Mouse (Mus musculus) forebrain, embryonic 11.5 days (tissue): Measurements from ENCODE around the gene Setd1a. TPM values are rescaled to one million over a fixed set of nuclear protein-coding genes. Genes with fewer than 3 reads are reported as not detected.

Source experiments
- ATAC-seq: fragments of 200-750 bp; cut with Nextera tagmentation; replicated peaks from 2 replicates; pipeline ENCODE4 v1.8.0; 2017; ENCODE audit warnings: moderate TSS enrichment; ENCODE audit not compliant: low FRiP score
- DNase-seq: peaks from one replicate; pipeline ENCODE4 v3.0.0-alpha.2; 2017; ENCODE audit warnings: low spot score
- H3K27ac ChIP-seq: fragments of 300-500 bp; sonication (generic); 2 replicates; pipeline ENCODE4 v1.5.1; 2014; ENCODE audit warnings: low read depth, low read length
- H3K27me3 ChIP-seq: fragments of 300-500 bp; sonication (generic); 2 replicates; pipeline ENCODE4 v1.6.1; 2014; ENCODE audit warnings: mild to moderate bottlenecking, low read length, mixed read lengths; ENCODE audit not compliant: control insufficient read depth, insufficient read depth
- H3K36me3 ChIP-seq: fragments of 300-500 bp; sonication (generic); 2 replicates; pipeline ENCODE4 v1.6.1; 2014; ENCODE audit warnings: mild to moderate bottlenecking, low read length, moderate library complexity, mixed read lengths; ENCODE audit not compliant: control insufficient read depth, insufficient read depth
- H3K4me1 ChIP-seq: fragments of 300-500 bp; sonication (generic); replicated peaks from 2 replicates; pipeline ENCODE4 v1.6.1; 2014; ENCODE audit warnings: low read length, mixed read lengths; ENCODE audit not compliant: control insufficient read depth, insufficient read depth
- H3K4me2 ChIP-seq: fragments of 300-500 bp; sonication (generic); 2 replicates; pipeline ENCODE4 v1.6.1; 2014; ENCODE audit warnings: low read depth, mild to moderate bottlenecking, low read length, moderate library complexity, mixed read lengths; ENCODE audit not compliant: severe bottlenecking
- H3K4me3 ChIP-seq: fragments of 300-500 bp; sonication (generic); 2 replicates; pipeline ENCODE4 v1.5.1; 2014; ENCODE audit warnings: low read depth, low read length
- H3K9ac ChIP-seq: fragments of 300-500 bp; sonication (generic); 2 replicates; pipeline ENCODE4 v1.6.1; 2014; ENCODE audit warnings: low read length
- H3K9me3 ChIP-seq: fragments of 300-500 bp; sonication (generic); 2 replicates; pipeline ENCODE4 v1.6.1; 2016; ENCODE audit warnings: low read length, mixed read lengths; ENCODE audit not compliant: control insufficient read depth
- WGBS: fragments of 180-500 bp; shearing (Covaris S2); extraction: QIAGEN DNeasy Blood & Tissue Kit; methylation state at CpG from one replicate; pipeline ENCODE4 v1.1.7; 2014; 5-methylcytosine and 5-hydroxymethylcytosine counted together
- polyA plus RNA-seq: library from polyadenylated mRNA; unstranded; fragments of >200 nt; fragmentation: Nextera tagmentation; extraction: Ambion mirVana; gene quantifications from 2 replicates; pipeline ENCODE4 v1.2.1, GENCODE M21; 2014

The Setd1a gene
- polyA plus RNA-seq, 1 experiment from 2014 or later = 30.7 TPM

DNA sequence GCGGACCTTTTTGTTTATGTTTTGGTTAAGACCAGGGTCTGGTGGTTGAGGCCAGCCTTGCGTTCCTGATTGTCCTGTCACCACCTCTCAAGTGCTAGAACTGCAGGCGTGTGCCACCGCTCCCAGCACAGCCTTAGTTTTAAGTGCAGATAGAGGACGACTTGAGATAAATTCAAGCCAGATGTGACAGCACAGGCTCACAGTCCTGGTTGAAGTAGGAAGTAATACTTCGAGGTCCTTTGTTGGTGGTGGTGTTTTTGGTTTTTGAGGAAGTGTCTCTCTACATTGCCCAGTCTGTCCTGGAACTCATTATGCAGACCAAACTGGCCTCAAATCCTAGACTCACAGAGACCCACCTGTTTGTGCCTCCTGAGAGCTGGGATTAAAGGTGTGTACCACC lies 16.8 kb upstream of the Setd1a start:
- Histone ChIP-seq H3K9ac (no peak overlapping the region), H3K4me2 (no peak overlapping the region), H3K4me3 (no peak overlapping the region), H3K36me3 (peaks cover 8% of the 10 kb centered on the region), H3K27me3 (no peaks in the 10 kb centered on the region), H3K4me1 (no peaks in the 10 kb centered on the region), H3K9me3 (no peaks in the 10 kb centered on the region), H3K27ac (no peak overlapping the region)
- DNase-seq (no peak), ATAC-seq (no peak)
- 80% methylated on average over 6 of the region's 6 CpGs for WGBS

GRCm38 (mm10) chr7:127760478-127760877 lies 16.0 kb upstream of the Setd1a start:
- H3K9me3 ChIP-seq = no peaks in the 10 kb centered on the region
- H3K4me1 ChIP-seq = no peaks in the 10 kb centered on the region
- no peak overlapping the region for H3K4me2 ChIP-seq
- no peak overlapping the region for H3K27ac ChIP-seq
- 96% methylated on average over 3 of the region's 3 CpGs for WGBS
- DNase-seq (no peak), ATAC-seq (no peak)
- peaks cover 6% of the 10 kb centered on the region for H3K36me3 ChIP-seq
- H3K4me3 ChIP-seq = no peak overlapping the region
- H3K27me3 ChIP-seq = no peaks in the 10 kb centered on the region
- H3K9ac ChIP-seq = no peak overlapping the region

DNA sequence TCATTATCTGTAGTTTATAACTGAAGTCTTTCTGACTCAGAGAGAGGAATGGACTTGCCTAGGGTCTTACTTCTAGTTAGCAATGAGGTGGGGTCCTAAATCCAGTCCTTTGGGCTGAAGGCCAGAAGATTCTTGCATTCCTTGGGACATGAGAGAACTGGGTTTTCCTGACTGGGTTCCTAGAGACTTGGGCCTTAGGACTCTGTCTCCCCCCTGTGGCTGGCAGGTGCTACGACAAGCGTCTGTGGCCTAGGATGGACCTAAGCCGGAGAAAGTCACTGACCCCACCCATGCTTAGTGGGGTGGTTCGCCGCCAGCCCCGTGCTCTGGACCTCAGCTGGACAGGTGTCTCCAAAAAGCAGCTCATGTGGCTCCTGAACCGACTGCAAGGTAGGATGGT lies 15.4 kb upstream of the Setd1a start:
- H3K9me3 ChIP-seq = no peaks in the 10 kb centered on the region
- peak; percentile 81 for DNase-seq
- no peak overlapping the region for H3K4me3 ChIP-seq
- H3K4me2 ChIP-seq = no peak overlapping the region
- H3K9ac ChIP-seq = no peak overlapping the region
- 52% methylated on average over 7 of the region's 7 CpGs for WGBS
- no peaks in the 10 kb centered on the region for H3K4me1 ChIP-seq
- H3K27ac ChIP-seq = no peak overlapping the region
- H3K27me3 ChIP-seq = no peaks in the 10 kb centered on the region
- ATAC-seq = no peak
- peaks cover 6% of the 10 kb centered on the region for H3K36me3 ChIP-seq

- Histone ChIP-seq H3K27me3 (no peaks in the 10 kb centered on the region), H3K4me1 (peaks cover 3% of the 10 kb centered on the region; the same call in 1 of the 2 replicates), H3K4me3 (no peak overlapping the region), H3K27ac (no peak overlapping the region), H3K4me2 (no peak overlapping the region), H3K9me3 (no peaks in the 10 kb centered on the region), H3K9ac (no peak overlapping the region), H3K36me3 (peaks cover 10% of the 10 kb centered on the region; the same call in 1 of the 2 replicates)
- DNase-seq (no peak), ATAC-seq (no peak)
- WGBS = 90% methylated on average over 4 of the region's 4 CpGs
Observed at GRCm38 (mm10) chr7:127763642-127764041, 12.8 kb upstream of the Setd1a start.

GRCm38 (mm10) chr7:127765756-127766155 lies 10.7 kb upstream of the Setd1a start:
- H3K4me3 ChIP-seq = no peak overlapping the region
- H3K27ac ChIP-seq = no peak overlapping the region
- ATAC-seq (no peak), DNase-seq (no peak)
- peaks cover 10% of the 10 kb centered on the region; the same call in 1 of the 2 replicates for H3K36me3 ChIP-seq
- H3K4me1 ChIP-seq = peaks cover 12% of the 10 kb centered on the region; the same call in 1 of the 2 replicates
- H3K4me2 ChIP-seq = no peak overlapping the region
- 85% methylated on average over 2 of the region's 2 CpGs for WGBS
- no peak overlapping the region for H3K9ac ChIP-seq
- H3K27me3 ChIP-seq = no peaks in the 10 kb centered on the region
- H3K9me3 ChIP-seq = no peaks in the 10 kb centered on the region

GRCm38 (mm10) chr7:127766851-127767609 lies 9.4 kb upstream of the Setd1a start:
- Histone ChIP-seq H3K9ac (no peak overlapping the region), H3K36me3 (peaks cover 10% of the 10 kb centered on the region; the same call in 1 of the 2 replicates), H3K4me3 (no peak overlapping the region), H3K27me3 (no peaks in the 10 kb centered on the region), H3K9me3 (no peaks in the 10 kb centered on the region), H3K27ac (no peak overlapping the region), H3K4me1 (peaks cover 14% of the 10 kb centered on the region; the same call in 1 of the 2 replicates), H3K4me2 (no peak overlapping the region)
- DNase-seq (no peak), ATAC-seq (no peak)
- 80% methylated on average over 17 of the region's 17 CpGs for WGBS

DNA sequence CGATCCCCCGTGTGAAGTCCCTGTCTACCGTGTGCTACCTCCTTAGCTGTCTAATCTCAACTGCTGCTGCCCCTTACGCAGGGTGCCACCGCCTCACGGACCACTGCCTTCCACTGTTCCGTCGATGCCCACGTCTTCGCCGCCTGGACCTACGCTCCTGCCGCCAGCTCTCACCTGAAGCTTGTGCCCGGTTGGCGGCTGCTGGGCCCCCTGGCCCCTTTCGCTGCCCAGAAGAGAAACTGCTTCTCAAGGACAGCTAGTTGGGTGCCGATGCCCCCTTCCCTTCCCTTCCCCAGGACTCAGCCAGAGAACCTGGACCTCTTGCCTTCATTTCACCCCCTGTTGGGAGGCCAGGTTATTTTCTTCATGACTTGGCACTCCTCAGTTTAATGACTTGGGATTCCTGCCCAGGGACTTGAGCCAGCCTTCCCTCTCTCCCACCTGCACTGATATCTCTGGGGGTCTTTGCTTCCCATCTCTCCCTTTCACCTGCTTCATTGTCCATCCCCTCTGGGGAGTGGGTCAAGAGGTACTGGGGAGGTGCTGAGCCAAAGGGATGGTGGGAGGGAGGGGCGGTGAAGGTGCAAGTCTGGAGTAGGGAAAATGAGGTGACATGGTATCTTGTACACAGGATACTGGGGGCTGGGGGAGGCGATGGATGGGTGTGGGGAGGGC lies 8.7 kb upstream of the Setd1a start:
- Histone ChIP-seq H3K9me3 (no peaks in the 10 kb centered on the region), H3K27me3 (no peaks in the 10 kb centered on the region), H3K4me2 (no peak overlapping the region), H3K4me3 (no peak overlapping the region), H3K9ac (no peak overlapping the region), H3K4me1 (peaks cover 14% of the 10 kb centered on the region; the same call in 1 of the 2 replicates), H3K27ac (no peak overlapping the region), H3K36me3 (peaks cover 10% of the 10 kb centered on the region; the same call in 1 of the 2 replicates)
- DNase-seq (no peak), ATAC-seq (no peak)
- 92% methylated on average over 19 of the region's 19 CpGs for WGBS

DNA sequence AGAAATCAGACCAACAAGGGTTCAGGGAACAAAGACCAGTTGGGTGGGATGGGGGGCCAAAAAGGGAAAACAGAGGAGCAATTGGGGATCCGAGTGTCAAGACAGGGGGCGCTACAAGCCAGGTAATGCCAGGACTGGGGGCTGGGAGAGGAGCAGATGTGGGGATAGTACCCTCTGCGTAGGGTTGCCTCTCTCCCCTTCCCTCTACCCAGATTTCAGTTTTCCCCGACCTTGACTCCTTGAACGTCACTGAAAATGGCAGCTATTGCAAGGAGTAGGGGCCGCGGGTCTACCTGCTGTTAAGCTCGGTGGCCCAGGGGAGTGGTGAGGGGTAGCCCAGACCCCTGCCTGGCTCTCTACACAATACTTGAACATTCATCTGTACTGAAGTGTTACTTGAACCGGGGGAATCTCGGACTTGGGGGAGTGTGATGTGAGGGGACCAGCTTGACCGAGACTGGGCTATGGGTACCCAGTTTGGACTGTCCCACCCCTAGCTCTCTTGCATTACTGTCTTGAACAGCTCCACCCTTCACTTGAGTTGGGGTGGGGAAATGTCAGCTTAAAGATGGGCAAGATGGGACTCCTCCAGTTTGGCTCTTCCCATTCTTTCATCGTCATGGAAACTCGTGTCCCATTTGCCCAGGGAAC lies 8.0 kb upstream of the Setd1a start:
- 41% methylated on average over 13 of the region's 13 CpGs for WGBS
- H3K27me3 ChIP-seq = no peaks in the 10 kb centered on the region
- 0 out of 2 replicates have a peak overlapping the region, but pooled peaks have one; percentile 43 for H3K27ac ChIP-seq
- H3K4me3 ChIP-seq = no peak overlapping the region
- no peak overlapping the region; the same call in 1 of the 2 replicates for H3K9ac ChIP-seq
- ATAC-seq (no peak), DNase-seq (no peak)
- H3K4me1 ChIP-seq = peaks cover 14% of the 10 kb centered on the region; the same call in 1 of the 2 replicates
- peak overlapping the region; percentile 63; the same call in 1 of the 2 replicates for H3K4me2 ChIP-seq
- peaks cover 6% of the 10 kb centered on the region; the same call in 1 of the 2 replicates for H3K36me3 ChIP-seq
- H3K9me3 ChIP-seq = no peaks in the 10 kb centered on the region
